Mouse (Mus musculus) MEL (cell line): Measurements from ENCODE around the gene Cfd.

Experiments
- BHLHE40 ChIP-seq: IDR thresholded peaks from 2 replicates; pipeline ENCODE4 v1.6.1; 2012; ENCODE audit warnings: low read depth, mild to moderate bottlenecking, inconsistent platforms, low read length, improper control_type of control experiment, borderline replicate concordance
- CTCF ChIP-seq, 3 experiments: IDR thresholded peaks in 2 of 3; conservative IDR thresholded peaks in 1 of 3; 2 replicates each; pipeline ENCODE4 v1.5.1; 2011 to 2012; ENCODE audit warnings: low read length in 3 of 3, low read depth in 2 of 3, mild to moderate bottlenecking in 2 of 3, improper control_type of control experiment in 1 of 3, inconsistent platforms in 1 of 3, mixed read lengths in 1 of 3, moderate library complexity in 1 of 3; ENCODE audit not compliant: control insufficient read depth in 1 of 3, insufficient read depth in 1 of 3, poor library complexity in 1 of 3, severe bottlenecking in 1 of 3
- E2F4 ChIP-seq: IDR thresholded peaks from 2 replicates; pipeline ENCODE4 v1.6.1; 2011; ENCODE audit warnings: low read depth, low read length, improper control_type of control experiment, borderline replicate concordance
- ETS1 ChIP-seq: IDR thresholded peaks from 2 replicates; pipeline ENCODE4 v1.6.1; 2012; ENCODE audit warnings: low read depth, mild to moderate bottlenecking, inconsistent platforms, low read length, improper control_type of control experiment, moderate library complexity
- JUND ChIP-seq: IDR thresholded peaks from 2 replicates; pipeline ENCODE4 v1.6.1; 2011; ENCODE audit warnings: low read depth, mild to moderate bottlenecking, improper control_type of control experiment, low read length
- MAFK ChIP-seq: IDR thresholded peaks from 2 replicates; pipeline ENCODE4 v1.6.1; 2011; ENCODE audit warnings: low read depth, mild to moderate bottlenecking, low read length, improper control_type of control experiment, borderline replicate concordance
- POLR2A ChIP-seq, 2 experiments: IDR thresholded peaks; 2 replicates each; pipeline ENCODE4 v1.6.1; 2011 to 2012; ENCODE audit warnings: low read length in 2 of 2, mild to moderate bottlenecking in 2 of 2, control low read depth in 1 of 2, improper control_type of control experiment in 1 of 2, low read depth in 1 of 2, moderate library complexity in 1 of 2; ENCODE audit not compliant: control insufficient read depth in 1 of 2, insufficient read depth in 1 of 2, poor library complexity in 1 of 2
- TAL1 ChIP-seq: IDR thresholded peaks from 2 replicates; pipeline ENCODE4 v1.6.1; 2012; ENCODE audit warnings: mild to moderate bottlenecking, inconsistent platforms, low read length, moderate library complexity, mixed read lengths
- TCF12 ChIP-seq: IDR thresholded peaks from 2 replicates; pipeline ENCODE4 v1.6.1; 2014; ENCODE audit warnings: low read depth, mild to moderate bottlenecking, inconsistent platforms, low read length, improper control_type of control experiment, moderate library complexity
- USF1 ChIP-seq: IDR thresholded peaks from 2 replicates; pipeline ENCODE4 v1.6.1; 2014; ENCODE audit warnings: low read depth, mild to moderate bottlenecking, inconsistent platforms, low read length, improper control_type of control experiment, moderate library complexity
- USF2 ChIP-seq, 2 experiments: IDR thresholded peaks; 2 replicates each; pipeline ENCODE4 v1.6.1; 2011 to 2012; ENCODE audit warnings: improper control_type of control experiment in 2 of 2, low read length in 2 of 2, borderline replicate concordance in 1 of 2, inconsistent platforms in 1 of 2, low read depth in 1 of 2, mild to moderate bottlenecking in 1 of 2; ENCODE audit not compliant: insufficient read depth in 1 of 2
- ZNF384 ChIP-seq: IDR thresholded peaks from 2 replicates; pipeline ENCODE4 v1.6.1; 2012; ENCODE audit warnings: low read depth, mild to moderate bottlenecking, inconsistent platforms, low read length, improper control_type of control experiment

DNA sequence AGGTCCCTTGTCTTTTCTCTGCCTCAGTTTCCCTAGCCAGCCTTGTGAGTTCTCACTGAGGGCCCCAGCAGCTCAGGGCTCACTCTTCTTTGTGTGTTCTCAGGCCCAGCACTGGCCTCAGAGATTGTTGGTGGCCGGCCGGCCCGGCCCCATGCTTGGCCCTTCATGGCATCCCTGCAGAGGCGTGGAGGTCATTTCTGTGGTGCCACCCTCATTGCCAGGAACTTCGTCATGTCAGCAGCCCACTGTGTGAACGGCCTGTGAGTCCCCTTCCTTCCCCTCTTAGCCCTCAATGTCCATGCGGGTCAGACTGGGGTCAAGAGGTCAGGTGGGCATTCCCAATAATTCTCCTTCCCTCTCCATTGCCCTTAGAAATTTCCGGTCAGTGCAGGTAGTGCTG is 4.0 kb upstream of the Cfd start:
- TF ChIP-seq ETS1 (no peak), CTCF (IDR thresholded peaks at IDR 0.05 in 2 of 3, conservative IDR thresholded peaks at IDR 0.05 in 1 of 3; ENCODE audit: control insufficient read depth in 1 of 3, insufficient read depth in 1 of 3, low read depth in 2 of 3, low read length in 3 of 3, poor library complexity in 1 of 3, severe bottlenecking in 1 of 3) (no peak), ZNF384 (no peak), JUND (no peak), POLR2A (IDR thresholded peaks at IDR 0.05; ENCODE audit: control insufficient read depth in 1 of 2, insufficient read depth in 1 of 2, low read depth in 1 of 2, low read length in 2 of 2, poor library complexity in 1 of 2) (no peak), E2F4 (no peak), MAFK (no peak), USF2 (IDR thresholded peaks at IDR 0.05; ENCODE audit: borderline replicate concordance in 1 of 2, insufficient read depth in 1 of 2, low read depth in 1 of 2, low read length in 2 of 2) (no peak), TAL1 (no peak), BHLHE40 (no peak), USF1 (no peak), TCF12 (no peak)
